Mouse (Mus musculus) urinary bladder, adult 2 months (tissue): Measurements from ENCODE around the gene Gm20517. TPM values are rescaled to one million over a fixed set of nuclear protein-coding genes. Genes with fewer than 3 reads are reported as not detected.
A peak's percentile ranks its signal among the peaks of the same experiment; 100 is the strongest.

Experiments
- DNase-seq: peaks from one replicate; pipeline ENCODE4 v3.0.0; 2022; ENCODE audit warnings: low spot score
- polyA plus RNA-seq: library from polyadenylated mRNA; depleted of rRNA; stranded (reverse); fragments of >200 nt; gene quantifications from 2 replicates; pipeline ENCODE4 v1.2.3, GENCODE M21; 2012; rRNA removed

Gm20517 gene
- polyA plus RNA-seq = 0.76 and 0.96 TPM in 2 replicates

DNA sequence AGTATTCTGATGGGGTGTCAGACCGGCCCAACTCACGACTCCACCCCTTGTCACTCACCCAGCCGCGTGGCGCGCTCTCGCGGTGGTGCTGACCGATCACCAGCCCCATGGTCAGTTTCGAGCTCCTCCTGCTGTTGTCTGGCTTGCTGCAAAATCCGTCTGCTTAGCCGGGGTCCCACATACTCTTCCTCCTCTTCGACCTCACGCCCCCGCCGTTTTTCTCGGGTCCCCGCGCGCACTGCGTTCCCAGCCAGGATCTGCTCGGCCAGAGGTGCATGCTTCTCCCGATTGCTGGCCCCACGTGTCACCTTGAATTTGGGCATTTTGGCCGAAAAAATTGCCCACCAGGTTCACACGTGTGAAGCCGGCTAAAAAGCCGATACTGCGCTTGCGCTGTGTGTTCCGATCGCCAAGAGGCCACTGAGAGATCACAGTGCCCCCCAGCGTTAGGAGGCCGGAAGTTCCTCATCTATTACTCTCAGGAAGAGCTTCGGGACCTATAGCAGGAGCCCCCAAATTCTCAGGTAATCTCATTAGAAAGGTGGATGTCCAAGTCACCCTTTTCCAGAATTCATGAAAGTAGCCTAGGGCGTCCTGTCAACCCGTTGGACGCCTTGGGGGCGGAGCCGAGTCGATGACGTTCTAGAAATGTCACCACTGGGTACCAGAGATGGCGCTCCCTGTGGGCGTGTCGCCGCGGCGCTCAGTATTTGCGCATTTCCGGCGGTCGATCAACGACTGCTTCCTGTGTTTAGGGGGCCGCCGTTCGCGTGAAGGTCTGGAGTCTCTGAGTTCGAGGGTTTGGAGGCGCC lies at the start of gene Gm20517, which contains the start of the genes Bysl and Med20:
TSS of gene Gm20517 (plus strand) at position 741 of the 812 bp plus-strand sequence.
TSS of gene Bysl (minus strand) at position 644 of the 812 bp plus-strand sequence.
TSS of gene Med20 (plus strand) at position 734 of the 812 bp plus-strand sequence.
- DNase-seq = peak; percentile 89

DNA sequence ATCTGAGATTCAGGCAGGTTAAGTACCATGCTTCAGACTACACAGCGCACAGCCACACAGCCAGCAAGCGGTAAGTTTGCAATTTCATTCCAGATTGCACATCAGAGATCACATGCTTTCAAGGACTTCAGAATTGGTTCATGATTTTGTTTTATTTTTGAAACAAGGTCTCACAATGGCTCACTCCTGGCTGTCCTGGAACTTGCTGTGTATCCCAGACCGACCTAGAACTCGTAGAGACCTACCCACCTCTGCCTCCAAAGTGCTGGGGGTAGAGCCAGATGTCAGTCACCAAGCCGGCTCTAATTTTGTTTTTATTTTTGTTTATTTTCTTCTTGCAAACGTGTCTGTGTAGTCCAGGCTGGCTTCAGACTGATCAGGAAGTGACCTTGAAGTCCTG lies 48.5 kb upstream of the Gm20517 start:
- DNase-seq = no peak

DNA sequence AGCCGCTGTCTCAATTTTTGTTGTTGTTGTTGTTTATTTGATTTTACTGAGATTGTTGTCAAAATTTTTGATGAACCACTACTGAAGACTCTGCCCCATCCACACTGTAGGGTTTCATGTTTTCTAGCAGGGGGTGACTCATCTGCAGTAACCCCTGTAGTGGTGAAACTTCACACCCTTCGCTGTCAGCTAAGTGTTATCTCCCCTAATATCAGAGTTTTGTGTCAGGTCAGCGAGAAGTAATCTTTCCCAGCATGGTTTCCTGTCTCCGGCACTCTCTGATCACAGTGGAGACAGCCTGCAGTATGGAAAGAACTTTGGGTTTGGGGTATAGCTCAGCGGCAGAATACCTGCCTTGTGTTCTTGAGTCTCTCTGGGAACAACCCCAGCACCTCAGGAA lies 46.8 kb upstream of the Gm20517 start:
- DNase-seq = no peak

DNA sequence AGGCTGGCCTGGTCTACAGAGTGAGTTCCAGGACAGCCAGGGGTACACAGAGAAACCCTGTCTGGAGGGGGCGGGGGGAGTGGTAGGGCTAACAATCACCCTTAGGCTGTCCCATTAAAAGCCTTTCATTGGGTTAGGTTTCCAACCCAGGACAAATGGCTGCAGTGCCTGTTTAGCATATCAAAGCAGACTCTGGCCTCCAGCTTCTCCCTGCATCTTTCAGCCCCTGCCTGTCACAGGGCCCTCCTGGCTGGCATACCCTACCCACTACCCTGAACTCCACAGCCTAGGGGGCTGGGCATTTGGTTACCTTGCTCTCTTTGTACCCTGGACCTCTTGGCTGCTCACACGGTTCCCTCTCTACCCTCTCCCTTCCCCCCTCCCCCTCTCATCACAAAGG lies 45.3 kb upstream of the Gm20517 start:
- no peak for DNase-seq

DNA sequence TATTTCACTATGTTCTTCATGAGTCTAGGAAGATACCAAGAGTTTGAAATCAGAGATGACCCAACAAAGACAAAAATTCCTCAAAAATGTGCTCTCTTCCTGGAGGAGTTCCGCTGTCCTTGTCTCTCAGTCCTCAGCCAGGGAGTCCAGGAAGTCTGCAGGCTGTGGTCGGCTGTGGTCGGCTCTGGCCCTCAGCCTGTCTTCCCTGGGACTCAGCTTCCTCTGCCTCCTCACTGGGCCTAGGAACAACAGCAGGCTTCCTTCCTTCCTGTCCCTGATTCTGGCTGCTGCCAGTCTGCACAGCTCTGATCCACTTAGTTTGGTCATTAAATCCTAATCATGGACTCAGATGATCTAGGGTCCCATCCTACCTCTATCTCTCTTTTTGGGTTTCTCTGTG lies 44.1 kb upstream of the Gm20517 start:
- DNase-seq = no peak

DNA sequence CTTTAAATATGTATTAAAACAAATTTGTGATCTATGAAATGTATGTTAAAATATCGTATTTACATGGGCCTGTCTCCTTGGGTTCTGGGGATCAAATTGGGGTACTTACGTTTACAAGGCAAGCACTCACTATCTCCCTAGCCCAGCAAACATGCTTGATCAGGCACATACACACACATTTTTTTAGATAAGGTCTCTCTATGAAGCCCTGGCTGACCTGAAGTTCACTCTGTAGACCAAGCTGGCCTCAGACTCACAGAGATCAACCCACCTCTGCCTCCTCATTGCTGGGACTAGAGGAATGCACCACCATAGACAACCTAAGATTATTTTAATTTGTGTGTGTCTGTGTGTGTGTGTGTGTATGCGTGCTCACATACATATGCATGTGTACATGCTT lies 43.0 kb upstream of the Gm20517 start:
- no peak for DNase-seq

DNA sequence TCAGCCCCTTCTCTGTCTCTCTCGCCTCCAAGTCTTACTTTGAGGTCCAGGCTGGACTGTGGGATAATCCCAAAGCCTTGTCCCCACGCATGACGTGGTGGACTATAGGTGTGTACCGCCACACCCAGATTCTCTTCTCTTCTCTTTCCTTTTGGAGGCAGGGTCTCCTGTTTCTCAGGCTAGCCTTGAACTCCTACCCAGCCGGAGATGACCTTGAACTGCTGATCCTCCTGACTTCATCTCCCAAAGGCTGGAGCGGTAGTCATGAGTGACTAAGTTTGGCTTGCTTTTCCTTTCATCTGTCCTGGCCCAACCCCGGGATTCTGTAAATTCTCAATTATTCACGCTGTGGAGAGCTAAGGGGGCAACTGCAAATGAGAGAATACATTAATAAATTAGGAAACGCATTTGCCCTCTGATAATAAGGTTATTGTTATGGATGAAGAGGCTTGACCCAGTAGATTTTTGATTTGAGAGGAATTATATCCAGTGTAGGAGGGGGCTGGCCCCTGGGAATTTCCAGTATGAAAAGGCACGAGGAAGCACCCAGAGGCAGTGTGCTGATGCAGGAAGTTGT lies 42.4 kb upstream of the Gm20517 start:
- no peak for DNase-seq

DNA sequence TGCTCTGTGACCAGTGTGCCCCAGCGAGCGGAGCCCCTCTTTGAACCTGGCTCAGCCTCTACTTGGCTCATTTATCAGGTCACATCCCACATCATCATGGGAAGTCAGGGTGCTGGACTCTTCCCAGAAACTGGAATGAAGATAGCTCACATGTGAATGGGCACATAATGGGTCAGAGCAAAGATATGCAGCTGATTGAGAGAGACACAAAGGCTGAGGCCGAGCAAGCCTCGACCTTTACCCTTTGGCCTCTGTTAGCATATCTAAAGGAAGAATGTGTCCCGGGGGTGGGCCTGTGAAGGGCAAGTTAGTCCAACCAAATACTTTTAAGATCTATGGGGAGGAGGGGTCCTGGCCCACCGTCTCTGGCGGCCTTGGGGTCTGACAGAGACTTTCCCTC lies 39.8 kb upstream of the Gm20517 start:
- DNase-seq = no peak

DNA sequence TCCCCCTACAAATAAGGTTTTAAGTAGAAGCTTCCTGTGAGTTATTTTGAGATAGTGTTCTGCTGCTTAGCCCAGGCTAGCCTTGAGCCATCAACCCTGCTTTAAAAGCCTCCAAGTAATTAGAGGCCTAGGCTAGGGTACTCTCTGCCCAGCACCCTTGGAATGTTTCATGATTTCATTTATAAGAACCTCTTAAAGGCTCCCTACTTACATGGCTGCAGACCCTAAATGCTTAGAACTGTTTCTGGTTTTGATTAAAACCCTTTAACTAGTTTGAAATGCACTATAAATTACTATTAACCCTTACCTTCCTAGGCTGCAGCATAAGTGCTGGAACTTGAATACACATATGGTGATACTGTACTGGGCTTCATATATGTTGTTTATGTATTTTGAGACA lies 39.0 kb upstream of the Gm20517 start:
- no peak for DNase-seq

DNA sequence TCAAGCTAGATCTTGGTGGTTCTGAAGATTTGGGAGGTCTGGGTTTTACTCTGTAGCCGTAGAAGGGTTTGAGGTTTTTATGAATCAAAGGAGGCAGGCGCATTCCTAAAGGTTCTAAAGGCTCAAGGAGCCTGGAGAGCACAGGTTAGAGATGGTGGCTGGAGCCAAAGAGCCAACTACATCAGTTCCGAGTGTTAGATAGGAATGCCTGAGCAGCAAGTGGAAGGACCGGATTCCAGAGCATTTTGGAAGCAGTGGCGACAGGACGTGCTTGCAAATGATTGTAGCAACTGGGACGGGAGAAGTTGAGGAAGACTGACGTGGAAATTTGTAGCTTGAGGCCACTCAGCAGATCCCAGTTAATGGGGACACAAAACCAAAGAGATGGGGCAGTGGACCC lies 37.4 kb upstream of the Gm20517 start:
- no peak for DNase-seq

DNA sequence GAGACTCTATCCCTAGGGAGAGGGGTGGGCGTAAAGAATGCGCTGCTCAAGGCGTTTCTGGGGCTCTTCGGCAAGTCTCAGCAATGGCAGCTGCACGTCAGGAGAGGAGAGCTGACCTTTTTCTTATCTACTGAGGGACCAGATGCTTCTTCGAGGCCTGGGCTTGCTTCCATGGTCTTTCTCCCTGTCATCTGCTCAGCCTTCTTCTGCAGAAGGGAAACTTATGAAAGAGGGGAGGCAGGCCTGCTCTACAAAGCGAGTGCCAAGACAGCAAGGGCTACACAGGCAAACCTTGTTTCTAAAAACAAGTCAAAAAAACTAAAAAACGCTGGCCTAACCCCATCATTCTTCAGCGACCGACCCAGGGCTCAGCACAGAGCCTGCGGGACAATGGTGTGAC lies 36.6 kb upstream of the Gm20517 start:
- no peak for DNase-seq

DNA sequence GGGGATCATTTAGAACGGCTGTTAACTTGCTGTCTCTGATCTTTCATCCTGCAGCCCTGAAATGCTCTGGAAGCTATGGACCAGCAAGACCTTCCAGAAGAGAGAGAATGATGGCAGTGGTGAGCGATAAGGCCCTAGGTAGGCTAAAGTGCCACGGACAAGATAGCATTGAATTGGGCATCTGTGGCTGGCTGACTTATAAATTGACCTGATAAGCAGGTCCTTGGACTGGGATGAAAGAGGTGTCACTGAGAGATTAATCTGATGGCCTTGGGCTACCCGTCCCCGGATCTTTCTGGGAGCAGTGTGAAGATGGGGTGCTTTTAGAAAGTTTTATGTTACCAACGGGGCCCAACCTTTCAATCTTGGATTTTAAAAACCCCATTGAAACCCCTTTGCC lies 32.7 kb upstream of the Gm20517 start:
- no peak for DNase-seq

DNA sequence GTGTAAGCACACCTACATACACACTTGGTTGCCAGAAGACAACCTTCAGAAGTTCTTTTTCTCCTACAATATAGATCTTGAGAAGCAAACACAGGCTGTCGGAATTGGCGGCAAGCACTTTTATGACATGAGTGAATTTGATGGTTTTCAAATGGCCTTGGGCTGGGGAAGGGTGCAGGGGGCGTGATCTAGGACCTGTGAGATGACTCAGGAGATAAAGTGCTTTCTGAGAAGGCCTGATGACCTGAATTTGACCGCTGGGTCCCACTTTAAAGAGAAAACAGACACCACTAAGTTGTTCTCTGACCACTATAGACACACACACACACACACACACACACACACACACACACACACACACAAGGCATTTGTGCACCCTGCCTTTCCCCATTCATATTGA lies 30.4 kb upstream of the Gm20517 start:
- no peak for DNase-seq

DNA sequence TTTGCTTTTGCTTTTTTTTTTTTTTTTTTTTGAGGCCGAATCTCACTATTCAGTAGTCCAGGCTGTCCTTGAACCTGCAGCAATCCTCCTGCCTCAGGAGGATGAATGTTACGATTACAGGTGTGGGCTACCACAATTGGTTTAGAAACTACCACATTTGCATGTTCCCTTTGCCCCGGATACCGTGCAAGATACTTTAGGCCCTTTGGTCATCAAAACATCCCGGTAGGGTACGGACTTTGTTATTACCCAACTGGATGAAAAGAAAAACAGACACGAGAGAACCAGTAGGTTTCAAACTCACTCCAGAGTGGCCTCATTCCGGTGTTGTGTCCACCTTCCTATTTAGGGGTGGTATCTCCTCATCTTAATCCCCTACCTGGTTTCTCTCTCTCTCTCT lies 22.9 kb upstream of the Gm20517 start:
- no peak for DNase-seq

DNA sequence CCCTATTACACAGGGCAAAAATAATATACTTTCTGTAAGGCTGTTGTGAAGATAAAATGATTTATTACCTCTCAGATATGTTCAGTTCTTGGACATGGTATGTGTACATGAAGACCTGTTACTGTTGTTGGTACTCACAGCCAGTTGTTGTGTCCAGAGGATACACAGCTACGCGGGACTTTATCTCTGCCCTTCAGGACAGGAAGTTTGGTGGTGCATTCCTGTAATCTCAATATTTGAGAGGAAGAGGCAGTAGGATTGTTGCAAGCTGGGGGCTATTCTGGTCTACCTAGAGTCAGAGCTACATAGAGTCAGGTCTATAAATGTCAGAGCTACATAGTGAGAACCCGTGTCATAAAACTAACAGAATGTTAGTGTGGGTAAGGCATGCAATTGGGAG lies 20.3 kb upstream of the Gm20517 start:
- DNase-seq = no peak

DNA sequence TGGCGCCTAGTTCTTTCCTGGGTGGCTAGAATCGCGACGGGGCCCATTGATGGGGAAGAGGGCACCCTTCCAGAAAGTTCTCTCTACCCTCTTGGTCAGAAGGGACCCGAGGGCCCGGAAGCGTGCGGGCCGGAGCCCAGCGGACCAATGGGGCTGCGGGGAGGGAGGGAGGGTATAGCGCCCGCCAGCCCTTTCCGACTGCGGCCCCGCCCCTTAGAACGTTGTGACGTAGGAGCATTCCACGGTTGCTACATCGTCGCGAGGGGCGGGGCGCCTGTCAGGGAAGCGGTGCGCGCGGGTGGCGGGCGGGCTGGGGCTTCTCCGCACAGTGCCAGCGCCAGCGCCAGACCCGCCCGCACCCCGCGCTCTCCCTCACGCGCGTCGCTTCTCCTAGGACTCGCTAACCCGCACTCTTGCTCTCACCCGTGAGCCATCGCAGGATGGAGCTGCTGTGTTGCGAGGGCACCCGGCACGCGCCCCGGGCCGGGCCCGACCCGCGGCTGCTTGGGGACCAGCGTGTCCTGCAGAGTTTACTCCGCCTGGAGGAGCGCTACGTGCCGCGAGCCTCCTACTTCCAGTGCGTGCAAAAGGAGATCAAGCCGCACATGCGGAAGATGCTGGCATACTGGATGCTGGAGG lies 18.1 kb upstream of the Gm20517 start:
- peak; percentile 81 for DNase-seq

DNA sequence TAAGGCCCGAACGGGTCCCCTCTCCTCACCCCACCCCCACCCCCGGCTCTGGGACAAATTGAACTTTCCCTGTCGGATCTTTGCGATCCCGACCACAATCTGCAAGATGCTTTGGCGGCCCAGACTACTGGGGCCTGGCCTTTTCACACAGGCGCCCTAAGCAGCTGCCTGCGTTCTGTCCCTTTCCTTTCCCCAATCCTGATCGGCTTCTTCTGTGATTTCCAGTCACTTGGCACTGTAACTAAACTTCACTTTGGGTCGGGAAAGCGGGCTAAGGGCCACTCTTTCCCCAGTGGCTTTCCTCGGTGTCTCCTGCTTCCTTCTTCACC lies 17.6 kb upstream of the Gm20517 start:
- peak; percentile 36 for DNase-seq

DNA sequence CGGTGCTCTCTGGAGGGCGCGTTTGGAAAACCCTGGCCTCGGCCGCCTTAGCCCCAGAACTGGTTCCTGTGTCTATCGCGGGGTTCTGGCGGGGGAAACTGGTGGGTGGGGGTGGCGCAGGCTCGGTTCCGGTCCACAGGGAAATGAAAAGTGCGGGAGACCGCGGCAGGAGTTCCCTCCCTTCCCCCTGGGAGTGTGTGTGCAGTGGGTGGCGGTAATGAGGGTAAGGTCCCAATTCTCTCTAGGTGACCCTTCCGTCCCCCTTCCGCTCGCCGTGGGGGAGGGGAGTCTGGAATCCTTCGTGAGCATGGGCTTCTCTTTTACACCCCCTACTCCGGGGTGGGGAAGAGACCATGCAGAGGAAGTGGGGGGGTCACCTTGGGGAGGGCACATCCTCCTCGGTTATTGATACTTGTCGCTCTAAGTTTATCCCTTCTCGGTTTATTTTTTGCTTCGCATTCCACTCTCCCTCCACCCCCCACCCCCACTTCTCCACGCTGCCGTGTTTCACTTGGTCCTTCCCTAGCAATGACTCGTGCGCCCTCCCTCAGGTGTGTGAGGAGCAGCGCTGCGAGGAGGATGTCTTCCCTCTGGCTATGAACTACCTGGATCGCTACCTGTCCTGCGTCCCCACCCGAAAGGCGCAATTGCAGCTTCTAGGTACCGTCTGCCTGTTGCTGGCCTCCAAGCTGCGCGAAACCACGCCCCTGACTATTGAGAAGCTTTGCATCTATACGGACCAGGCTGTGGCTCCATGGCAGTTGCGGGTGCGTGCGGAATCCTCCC lies 17.0 kb upstream of the Gm20517 start:
- peak; percentile 44 for DNase-seq

DNA sequence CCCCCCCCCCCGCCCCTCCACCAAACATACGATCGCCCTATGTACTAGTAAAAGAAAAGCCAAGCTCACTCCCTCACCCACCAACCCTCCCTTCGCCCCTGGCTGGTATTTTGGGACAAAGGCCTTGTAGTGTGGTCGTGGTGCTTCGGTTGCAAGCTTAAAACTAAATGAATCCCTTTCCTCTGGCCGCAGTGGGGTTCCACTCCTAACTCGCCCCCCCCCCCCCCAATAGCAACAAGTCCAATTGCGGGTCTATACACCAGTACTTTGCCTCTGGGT lies 16.5 kb upstream of the Gm20517 start:
- no peak for DNase-seq

DNA sequence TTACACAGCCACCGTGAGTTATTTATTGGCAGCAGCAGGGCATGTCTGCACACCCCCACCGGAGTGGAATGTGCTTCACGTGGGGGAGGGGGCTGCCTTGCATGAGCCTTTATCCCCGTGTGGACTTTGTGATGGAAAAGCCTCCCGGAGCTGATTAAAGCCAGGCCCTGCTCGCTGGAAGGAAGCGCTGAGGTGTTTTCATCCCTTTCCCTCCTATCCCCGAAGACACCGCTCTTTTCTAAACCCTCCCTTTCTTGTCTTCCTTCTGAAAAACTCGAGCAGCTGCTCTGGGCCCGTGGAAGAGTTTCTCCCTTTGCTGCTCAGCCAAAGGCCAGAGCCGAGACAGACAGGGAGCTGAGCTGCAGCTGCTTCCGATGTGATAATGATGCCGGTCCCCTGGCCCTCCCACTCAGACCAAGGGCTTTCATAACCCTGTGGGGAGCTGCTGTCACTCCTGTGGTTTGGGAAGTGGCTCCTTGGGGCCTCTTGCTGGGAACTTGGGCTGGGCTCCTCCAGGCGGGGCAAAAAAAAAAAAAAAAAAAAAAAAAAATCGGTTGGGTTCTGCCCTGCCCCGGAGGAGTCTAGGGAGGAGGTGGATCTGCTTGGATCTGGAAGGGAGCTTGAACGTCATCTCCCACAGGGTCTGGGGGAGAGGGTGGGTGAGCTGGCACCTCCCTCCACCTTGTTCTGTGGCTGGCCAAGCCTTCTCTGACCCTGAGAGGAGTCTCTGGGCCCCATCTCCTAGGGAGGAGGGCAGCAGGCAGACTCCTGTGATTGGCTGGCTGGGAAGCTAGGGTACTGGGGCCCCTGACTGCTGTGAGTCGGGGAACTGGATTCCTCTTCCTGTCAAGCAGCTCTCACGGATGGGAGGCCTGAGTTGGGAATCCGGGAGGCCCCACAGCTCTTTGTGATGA lies 15.9 kb upstream of the Gm20517 start:
- peak; percentile 34 for DNase-seq

DNA sequence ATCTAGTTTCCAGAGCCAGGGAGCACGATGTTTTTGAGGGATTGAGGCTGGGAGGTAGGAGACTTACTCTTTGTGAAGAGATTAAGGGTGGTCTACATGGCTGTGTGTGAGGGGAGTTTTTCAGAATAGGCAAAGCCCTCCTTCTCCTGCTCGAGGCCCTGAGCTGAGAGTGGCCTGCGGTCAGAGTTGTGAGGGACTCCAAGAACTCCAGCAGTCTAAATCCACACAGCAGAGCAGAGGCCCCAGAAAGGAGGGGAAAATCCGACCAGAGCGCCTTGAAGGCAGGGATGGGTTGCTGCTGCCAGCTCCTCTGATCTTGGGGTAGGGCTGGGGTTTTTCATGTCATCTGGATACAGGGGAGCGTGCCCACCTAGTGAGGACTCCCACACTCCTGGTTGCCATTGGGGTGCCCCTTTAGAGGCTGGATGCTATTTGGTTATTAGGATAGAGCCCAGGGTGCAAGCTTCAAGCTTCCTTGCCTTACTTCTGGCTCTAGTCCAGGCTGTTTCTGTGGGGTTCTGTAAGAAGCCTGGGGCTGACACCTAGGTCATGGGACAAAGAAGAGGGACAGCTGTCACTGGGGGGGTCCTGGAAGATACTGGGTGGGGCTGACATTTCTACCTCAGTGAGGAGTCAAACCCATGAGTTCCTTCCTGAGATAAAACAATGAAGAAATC lies 15.1 kb upstream of the Gm20517 start:
- no peak for DNase-seq
